Mouse (Mus musculus) lung, adult 2 months (tissue): ENCODE data around the gene Ckm. TPM values are rescaled to one million over a fixed set of nuclear protein-coding genes. Genes with fewer than 3 reads are reported as not detected.
A peak's percentile ranks its signal among the peaks of the same experiment; 100 is the strongest.

ENCODE experiments used
- DNase-seq: peaks from one replicate; pipeline ENCODE4 v3.0.0; 2022
- H3K4me1 ChIP-seq: fragments of 200-500 bp; 2 replicates; pipeline ENCODE4 v1.6.1; 2011; ENCODE audit warnings: low read length; ENCODE audit not compliant: control insufficient read depth, insufficient read depth
- H3K4me3 ChIP-seq: fragments of 200-500 bp; replicated peaks from 2 replicates; pipeline ENCODE3; 2011; ENCODE audit warnings: low read depth, mild to moderate bottlenecking, control low read depth, low read length; ENCODE audit errors: extremely low read depth
- CTCF ChIP-seq: fragments of 200-500 bp; IDR thresholded peaks from 2 replicates; pipeline ENCODE4 v1.5.1; 2011; ENCODE audit warnings: mild to moderate bottlenecking, low read length, control low read depth; ENCODE audit not compliant: insufficient read depth
- POLR2A ChIP-seq: fragments of 200-500 bp; IDR thresholded peaks from 2 replicates; pipeline ENCODE4 v1.6.1; 2011; ENCODE audit warnings: low read depth, mild to moderate bottlenecking, control low read depth, low read length, borderline replicate concordance; ENCODE audit errors: extremely low read depth
- WGBS: fragments of 180-500 bp; shearing (Covaris S2); methylation state at CpG from one replicate; pipeline ENCODE4 v1.1.7; 2018; 5-methylcytosine and 5-hydroxymethylcytosine counted together
- polyA plus RNA-seq: library from polyadenylated mRNA; depleted of rRNA; stranded (reverse); fragments of >200 nt; gene quantifications from 2 replicates; pipeline ENCODE4 v1.2.3, GENCODE M21; 2012; rRNA removed

The Ckm gene
- polyA plus RNA-seq, 1 experiment: 1,345 TPM

DNA sequence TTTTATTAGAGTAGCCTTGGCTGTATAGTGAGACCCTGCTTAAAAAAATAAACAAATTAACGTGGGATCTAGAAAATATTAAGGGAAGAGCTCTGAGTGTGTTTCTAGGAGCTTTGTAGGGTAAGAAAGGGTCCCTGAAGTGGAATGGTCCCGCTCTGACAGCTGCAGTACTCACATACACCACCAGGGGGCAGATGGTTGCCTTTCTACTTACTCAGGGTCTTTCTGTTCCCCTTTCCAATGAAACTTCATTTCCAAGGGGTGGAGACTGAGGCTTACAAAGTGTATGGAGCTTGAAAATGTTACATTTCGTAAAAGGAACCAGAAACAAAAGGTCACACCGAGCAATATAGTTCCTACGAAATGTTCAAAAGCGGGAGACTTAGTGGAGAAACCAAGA, 56.9 kb downstream of the Ckm start:
- peaks cover 7% of the 10 kb centered on the region; the same call in 1 of the 2 replicates for H3K4me1 ChIP-seq
- H3K4me3 ChIP-seq: no peak overlapping the region
- WGBS: 5% methylated on average over 6 of the region's 6 CpGs
- TF ChIP-seq CTCF (peak; percentile 85), POLR2A (no peak)
- DNase-seq: peak; percentile 74

- no peak for TF ChIP-seq CTCF
- no peak for TF ChIP-seq POLR2A
- peaks cover 4% of the 10 kb centered on the region; the same call in 1 of the 2 replicates for H3K4me1 ChIP-seq
- WGBS: 89% methylated on average over 4 of the region's 4 CpGs
- no peak for DNase-seq
- H3K4me3 ChIP-seq: no peak overlapping the region
Observed at GRCm38 (mm10) chr7:19462443-19462842, 57.9 kb downstream of the Ckm start.

- DNase-seq: no peak
- WGBS: 52% methylated on average over 6 of the region's 6 CpGs
- TF ChIP-seq CTCF: no peak
- TF ChIP-seq POLR2A: no peak
- no peak within 1 kb of the TSS for H3K4me3 ChIP-seq
- peaks cover 3% of the 10 kb centered on the region; the same call in 1 of the 2 replicates for H3K4me1 ChIP-seq
Observed at GRCm38 (mm10) chr7:19462884-19463381, 58.4 kb downstream of the Ckm start, which contains the start of gene Exoc3l2. Exoc3l2 (plus strand) TSS chr7:19463331.

- DNase-seq: no peak
- WGBS: 36% methylated on average over 22 of the region's 22 CpGs
- Histone ChIP-seq H3K4me1 (peaks cover 4% of the 10 kb centered on the region), H3K4me3 (no peak overlapping the region)
- TF ChIP-seq POLR2A (no peak), CTCF (no peak)
Observed at GRCm38 (mm10) chr7:19464367-19465307, 60.1 kb downstream of the Ckm start.

GRCm38 (mm10) chr7:19466602-19467145, 62.1 kb downstream of the Ckm start:
- H3K4me1 ChIP-seq: peaks cover 3% of the 10 kb centered on the region
- no peak for DNase-seq
- no peak for TF ChIP-seq CTCF
- no peak for TF ChIP-seq POLR2A
- 40% methylated on average over 5 of the region's 5 CpGs for WGBS
- H3K4me3 ChIP-seq: no peak overlapping the region

DNA sequence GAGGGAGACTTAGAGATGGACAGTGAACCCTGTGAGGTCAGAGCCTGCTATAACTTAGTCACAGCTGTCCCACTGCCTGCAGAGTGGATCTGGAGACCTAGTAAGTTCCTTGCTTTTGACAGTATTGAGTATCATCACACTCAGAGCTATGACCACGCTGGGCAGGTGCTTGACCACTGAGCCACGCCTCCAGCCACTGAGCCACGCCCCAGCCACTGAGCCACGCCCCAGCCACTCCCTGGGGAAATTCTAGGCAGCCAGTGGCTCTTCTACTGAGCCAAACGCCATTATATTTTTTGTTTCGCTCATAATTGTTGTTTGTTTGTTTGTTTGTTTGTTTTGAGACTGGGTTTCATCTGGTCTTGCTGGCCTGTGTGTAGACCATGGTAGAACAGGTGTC, 63.1 kb downstream of the Ckm start:
- WGBS: 41% methylated on average over 6 of the region's 6 CpGs
- no peak overlapping the region for H3K4me3 ChIP-seq
- TF ChIP-seq CTCF: no peak
- no peak for TF ChIP-seq POLR2A
- DNase-seq: no peak
- H3K4me1 ChIP-seq: peaks cover 10% of the 10 kb centered on the region

DNA sequence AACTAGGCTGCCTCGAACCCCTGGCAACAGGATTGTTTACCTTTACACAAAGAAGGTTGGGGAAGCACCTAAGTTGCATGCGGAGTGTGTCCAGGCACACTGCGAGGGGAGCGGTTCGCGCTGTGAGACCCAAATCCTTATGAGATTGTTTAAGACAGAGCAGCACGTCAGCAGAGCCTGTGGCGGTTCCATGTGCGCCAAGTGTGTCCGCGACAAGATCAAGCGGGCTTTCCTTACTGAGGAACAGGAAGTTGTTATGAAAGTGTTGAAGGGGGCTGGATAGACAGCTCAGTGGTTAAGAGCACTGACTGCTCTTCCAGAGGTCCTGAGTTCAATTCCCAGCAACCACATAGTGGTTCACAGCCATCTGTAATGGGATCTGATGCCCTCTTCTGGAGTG, 63.7 kb downstream of the Ckm start:
- WGBS: 50% methylated on average over 12 of the region's 12 CpGs
- no peak for DNase-seq
- no peak overlapping the region for H3K4me3 ChIP-seq
- H3K4me1 ChIP-seq: peaks cover 14% of the 10 kb centered on the region
- no peak for TF ChIP-seq POLR2A
- no peak for TF ChIP-seq CTCF

DNA sequence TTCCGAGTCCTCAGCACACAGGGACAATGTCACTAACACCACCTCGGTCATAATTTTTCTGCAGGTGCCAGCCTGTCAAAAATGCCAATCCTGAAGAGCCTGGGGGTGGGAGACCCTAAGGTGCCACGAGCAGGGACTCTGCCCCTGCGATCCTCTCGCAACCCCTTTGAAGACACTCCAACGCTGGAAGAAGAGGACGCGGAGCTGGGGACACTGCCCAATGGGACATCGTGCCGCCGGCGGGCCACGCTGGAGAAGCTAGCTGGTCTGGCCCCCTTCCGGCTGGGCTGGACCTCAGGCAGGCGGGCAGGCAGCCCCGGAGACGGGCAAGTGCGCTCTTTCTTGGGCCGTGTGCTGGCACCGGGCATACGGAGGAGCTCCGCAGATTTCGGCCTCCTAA, 64.8 kb downstream of the Ckm start:
- H3K4me3 ChIP-seq: no peak overlapping the region
- 52% methylated on average over 23 of the region's 23 CpGs for WGBS
- TF ChIP-seq CTCF: no peak
- no peak for TF ChIP-seq POLR2A
- DNase-seq: no peak
- H3K4me1 ChIP-seq: peaks cover 17% of the 10 kb centered on the region

DNA sequence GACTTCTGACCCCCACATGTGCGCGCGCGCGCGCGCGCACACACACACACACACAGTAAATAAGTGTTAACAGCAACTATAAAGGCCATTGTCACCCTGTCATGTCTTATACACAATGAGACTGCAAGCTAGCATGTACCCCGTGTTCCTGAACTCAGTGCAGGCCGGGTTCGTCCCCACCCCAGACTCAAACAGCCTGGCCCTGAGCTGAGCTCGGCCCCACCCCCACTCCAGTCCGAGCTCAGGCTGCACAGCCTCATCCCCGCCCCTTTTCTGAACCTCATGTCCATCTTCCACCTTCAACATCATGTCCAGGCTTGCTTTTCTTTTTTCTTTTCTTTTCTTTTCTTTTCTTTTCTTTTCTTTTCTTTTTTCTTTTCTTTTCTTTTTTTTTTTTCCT, 65.7 kb downstream of the Ckm start:
- peaks cover 17% of the 10 kb centered on the region for H3K4me1 ChIP-seq
- TF ChIP-seq POLR2A: no peak
- no peak for TF ChIP-seq CTCF
- 55% methylated on average over 14 of the region's 14 CpGs for WGBS
- H3K4me3 ChIP-seq: no peak overlapping the region
- no peak for DNase-seq

GRCm38 (mm10) chr7:19472403-19472802, 67.8 kb downstream of the Ckm start:
- TF ChIP-seq POLR2A (no peak), CTCF (no peak)
- Histone ChIP-seq H3K4me3 (no peak overlapping the region), H3K4me1 (peaks cover 17% of the 10 kb centered on the region)
- WGBS: 16% methylated on average over 4 of the region's 4 CpGs
- DNase-seq: no peak

Other genes with a start within 250 kb of the Ckm start
- 0.19 and 0.24 TPM in 2 replicates for gene Gipr, start 238.6 kb upstream of the Ckm start, polyA plus RNA-seq
- gene Eml2, start 228.4 kb upstream of the Ckm start, polyA plus RNA-seq: 73.7 and 81.5 TPM in 2 replicates
- 21.6 and 29.5 TPM in 2 replicates for gene Gpr4, start 192.2 kb upstream of the Ckm start, polyA plus RNA-seq
- gene Opa3, start 176.4 kb upstream of the Ckm start, polyA plus RNA-seq: 24.6 and 27.6 TPM in 2 replicates
- gene Vasp, start 133.0 kb upstream of the Ckm start, polyA plus RNA-seq: 194 TPM in 2 replicates
- 0.23 and 0.36 TPM in 2 replicates for gene Ppm1n, start 124.7 kb upstream of the Ckm start, polyA plus RNA-seq
- 56.3 and 76.2 TPM in 2 replicates for gene Rtn2, start 122.2 kb upstream of the Ckm start, polyA plus RNA-seq
- gene Fosb, start 94.7 kb upstream of the Ckm start, polyA plus RNA-seq: 4.0 and 4.6 TPM in 2 replicates
- gene Ercc1, start 60.0 kb upstream of the Ckm start, polyA plus RNA-seq: 38.7 and 46.6 TPM in 2 replicates
- gene Cd3eap, start 45.3 kb upstream of the Ckm start, polyA plus RNA-seq: 4.6 and 5.2 TPM in 2 replicates
- gene Ppp1r13l, start 45.0 kb upstream of the Ckm start, polyA plus RNA-seq: 10.0 and 17.8 TPM in 2 replicates
- gene Ercc2, start 22.8 kb upstream of the Ckm start, polyA plus RNA-seq: 43.3 and 44.6 TPM in 2 replicates
- 14.1 and 18.2 TPM in 2 replicates for gene Klc3, start 672 bp upstream of the Ckm start, polyA plus RNA-seq
- 29.2 and 34.3 TPM in 2 replicates for gene Mark4, start 54.0 kb downstream of the Ckm start, polyA plus RNA-seq
- gene Exoc3l2, start 58.6 kb downstream of the Ckm start, polyA plus RNA-seq: 2.7 and 3.4 TPM in 2 replicates
- 12.2 and 12.9 TPM in 2 replicates for gene Bloc1s3, start 103.6 kb downstream of the Ckm start, polyA plus RNA-seq
- 63.1 and 93.4 TPM in 2 replicates for gene Trappc6a, start 103.6 kb downstream of the Ckm start, polyA plus RNA-seq
- gene Nkpd1, start 113.1 kb downstream of the Ckm start, polyA plus RNA-seq: 0.62 and 17.3 TPM in 2 replicates
- 113 and 121 TPM in 2 replicates for gene Ppp1r37, start 158.3 kb downstream of the Ckm start, polyA plus RNA-seq
- gene Zfp296, start 172.5 kb downstream of the Ckm start, polyA plus RNA-seq: 4.3 and 5.0 TPM in 2 replicates
- gene Gemin7, start 172.8 kb downstream of the Ckm start, polyA plus RNA-seq: 99.2 and 132 TPM in 2 replicates
- gene Clasrp, start 199.7 kb downstream of the Ckm start, polyA plus RNA-seq: 96.1 and 134 TPM in 2 replicates
- gene Relb, start 224.7 kb downstream of the Ckm start, polyA plus RNA-seq: 32.5 and 34.9 TPM in 2 replicates